In genomic region chr14:34727709-34728108, GRCm38 (mm10) we compare ENCODE assay signal across 14 mouse cellular contexts.
"Had no signal": no experiment of that assay in that cellular context is flagged by ENCODE, and none has a peak within 500 bp of the region (broad histone marks: within the 10 kb centered on the region; RNA-seq: fewer than 3 reads in every experiment).

No protein-coding gene starts in this region.

- H3K27me3 ChIP-seq: megakaryocyte, embryonic 14.5 days; midbrain, embryonic 13.5 days; midbrain, embryonic 15.5 days; neural tube, embryonic 12.5 days; stomach, embryonic 15.5 days had no signal

- DNase-seq: lung, adult 18-20 months; lung, embryonic 14.5 days; lung, postnatal 10 days; right cerebral cortex, postnatal 14 days; thymus, postnatal 14 days; thymus, postnatal 36 days had no signal

- H3K4me1 ChIP-seq: midbrain, embryonic 13.5 days; midbrain, embryonic 15.5 days; neural tube, embryonic 12.5 days; stomach, embryonic 15.5 days had no signal

- H3K4me3 ChIP-seq: megakaryocyte, embryonic 14.5 days; midbrain, embryonic 13.5 days; midbrain, embryonic 15.5 days; neural tube, embryonic 12.5 days; stomach, embryonic 15.5 days had no signal

- H3K9ac ChIP-seq: lung, embryonic 14.5 days; midbrain, embryonic 13.5 days; midbrain, embryonic 15.5 days; neural tube, embryonic 12.5 days; stomach, embryonic 15.5 days had no signal

- H3K27ac ChIP-seq: macrophage; midbrain, embryonic 13.5 days; midbrain, embryonic 15.5 days; neural tube, embryonic 12.5 days; stomach, embryonic 15.5 days; stomach, postnatal 0 days had no signal

- H3K4me2 ChIP-seq: lung, embryonic 14.5 days; midbrain, embryonic 11.5 days; midbrain, embryonic 13.5 days; midbrain, embryonic 15.5 days; neural tube, embryonic 12.5 days; stomach, embryonic 15.5 days had no signal

- ATAC-seq: midbrain, embryonic 13.5 days; midbrain, embryonic 15.5 days had no signal

- H3K9me3 ChIP-seq: megakaryocyte, embryonic 14.5 days; midbrain, embryonic 13.5 days; midbrain, embryonic 15.5 days; neural tube, embryonic 12.5 days; stomach, embryonic 15.5 days had no signal
